ENCODE assay signal across 8 mouse cellular contexts in the genomic region with DNA sequence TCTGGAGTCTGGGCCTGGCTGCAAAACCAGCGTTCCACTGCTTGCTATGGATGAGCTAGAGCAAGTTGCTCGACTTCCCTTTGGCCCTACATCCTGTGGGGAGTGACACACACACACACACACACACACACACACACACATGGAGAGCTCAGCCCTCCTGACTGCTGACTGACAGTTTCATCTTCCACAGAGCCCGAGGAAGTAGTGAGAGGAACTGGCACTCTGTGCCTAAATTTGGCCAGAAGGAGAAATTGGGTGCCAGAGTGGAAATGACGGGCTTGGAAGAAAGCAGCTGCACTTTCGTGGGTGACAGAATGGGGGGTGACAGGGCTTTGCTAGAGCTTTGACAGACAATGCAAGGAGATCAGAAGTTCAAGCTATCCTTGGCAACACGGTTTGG. TPM values are rescaled to one million over a fixed set of nuclear protein-coding genes. Genes with fewer than 3 reads are reported as not detected.
DNase-seq lines count a peak whose midpoint lies in the region; TF ChIP-seq lines count a peak whose summit lies in the region.
"Had no signal": no experiment of that assay in that cellular context is flagged by ENCODE, and none has a peak within 500 bp of the region (broad histone marks: within the 10 kb centered on the region; RNA-seq: fewer than 3 reads in every experiment).

No protein-coding gene starts in this region.

- intact Hi-C loops in left cerebral cortex, postnatal 14 days (cut with DNase I), result no loop called here
- intact Hi-C loops in left cerebral cortex, adult 2 months (cut with DNase I), result no loop called here

- H3K4me1 ChIP-seq in brown adipose tissue, adult 24 weeks (ENCODE audit: control insufficient read depth, insufficient read depth, insufficient read length, low read length), result peaks cover 3% of the 10 kb centered on the region; the same call in 1 of the 2 replicates

- H3K4me3 ChIP-seq in left cerebral cortex, adult 2 months, result no peak overlapping the region
- H3K4me3 ChIP-seq in brown adipose tissue, adult 24 weeks (ENCODE audit: insufficient read depth, low read depth, low read length), result no peak overlapping the region

- TF ChIP-seq CTCF in left cerebral cortex, adult 2 months (IDR thresholded peaks at IDR 0.05), result no peak

- peak; percentile 59 to 65 for DNase-seq in left cerebral cortex, postnatal 14 days (ENCODE audit: low spot score in 2 of 2)
- DNase-seq in left cerebral cortex, adult 2 months (ENCODE audit: extremely low spot score in 1 of 2, low spot score in 2 of 2), result no peak
- DNase-seq in kidney, postnatal 25 days, result peak; percentile 50 to 51
- peak; percentile 64 for DNase-seq in lung, postnatal 25 days (ENCODE audit: low spot score)
- no peak for DNase-seq in urinary bladder, postnatal 4 days (ENCODE audit: low spot score in 2 of 2)
- DNase-seq in urinary bladder, postnatal 36 days (ENCODE audit: low spot score in 2 of 2), result no peak

- H3K27ac ChIP-seq in left cerebral cortex, adult 2 months, result no peak overlapping the region
- peak overlapping the region; percentile 86 for H3K27ac ChIP-seq in brown adipose tissue, adult 24 weeks (replicated peaks; ENCODE audit: low read depth, low read length)

RNA-seq across cellular contexts. Expression of a gene that starts 9.5 kb away (rescaled TPM):
- not detected for total RNA-seq in left cerebral cortex, postnatal 14 days (2021)
- not detected for total RNA-seq in left cerebral cortex, adult 2 months (2021)
- not detected in 2 replicates for polyA plus RNA-seq in brown adipose tissue, adult 24 weeks (2012; ENCODE audit: insufficient read depth, insufficient read length, missing spikeins)
- polyA plus RNA-seq: neural tube, embryonic 14.5 days had no signal

RNA-seq across cellular contexts. Expression of a gene that starts 23.7 kb away (rescaled TPM):
- total RNA-seq in left cerebral cortex, postnatal 14 days (2021), result 10 to 100 TPM in 1 of 2 experiments, 1 to 10 TPM in 1; 8.5 to 12.3 TPM
- total RNA-seq in left cerebral cortex, adult 2 months (2021), result 1 to 10 TPM; 8.7 to 9.1 TPM
- 3.3 and 6.0 TPM in 2 replicates for polyA plus RNA-seq in brown adipose tissue, adult 24 weeks (2012; ENCODE audit: insufficient read depth, insufficient read length, missing spikeins)

RNA-seq across cellular contexts. Expression of a gene that starts 57.8 kb away (rescaled TPM):
- total RNA-seq in left cerebral cortex, postnatal 14 days (2021), result 10 to 100 TPM; 41.4 to 44.7 TPM
- 10 to 100 TPM; 46.6 to 50.7 TPM for total RNA-seq in left cerebral cortex, adult 2 months (2021)
- polyA plus RNA-seq in brown adipose tissue, adult 24 weeks (2012; ENCODE audit: insufficient read depth, insufficient read length, missing spikeins), result 6.5 and 7.8 TPM in 2 replicates

RNA-seq across cellular contexts. Expression of a gene that starts 57.9 kb away (rescaled TPM):
- total RNA-seq in left cerebral cortex, postnatal 14 days (2021), result 10 to 100 TPM; 10.9 to 11.9 TPM
- total RNA-seq in left cerebral cortex, adult 2 months (2021), result 10 to 100 TPM in 1 of 2 experiments, 1 to 10 TPM in 1; 9.3 to 12.0 TPM
- 13.5 and 14.7 TPM in 2 replicates for polyA plus RNA-seq in brown adipose tissue, adult 24 weeks (2012; ENCODE audit: insufficient read depth, insufficient read length, missing spikeins)

Comparison
In these comparisons a context has a peak if more than half of its experiments do, and no peak if none do; other contexts are left out.
1. DNase-seq: peak in left cerebral cortex, postnatal 14 days (2 of 2), kidney, postnatal 25 days (2 of 2) and lung, postnatal 25 days (single experiment); none in left cerebral cortex, adult 2 months (0 of 2), urinary bladder, postnatal 4 days (0 of 2) and urinary bladder, postnatal 36 days (0 of 2).